Mouse (Mus musculus): Measurements from ENCODE around the gene Ltbp2.

Ltbp2 gene

DNA sequence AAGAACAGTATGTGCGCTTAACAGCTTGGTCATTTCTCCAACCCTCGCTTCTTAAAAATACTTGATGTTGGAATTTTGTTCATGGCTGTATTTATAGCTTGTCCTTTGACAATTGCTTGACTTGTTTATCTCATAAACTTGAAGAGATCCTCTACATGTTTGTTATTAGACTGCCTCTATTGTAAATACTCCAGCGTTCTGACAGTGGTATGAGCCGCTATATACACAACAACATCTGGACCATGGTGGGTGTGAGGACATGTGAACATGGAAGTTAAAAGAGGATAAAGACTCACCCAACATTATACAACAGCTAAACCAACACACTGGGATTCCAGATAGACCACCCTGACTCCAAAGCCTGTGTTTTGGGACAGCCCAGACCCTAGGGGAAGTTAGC lies 41.6 kb downstream of the Ltbp2 start:
- no peak for DNase-seq

DNA sequence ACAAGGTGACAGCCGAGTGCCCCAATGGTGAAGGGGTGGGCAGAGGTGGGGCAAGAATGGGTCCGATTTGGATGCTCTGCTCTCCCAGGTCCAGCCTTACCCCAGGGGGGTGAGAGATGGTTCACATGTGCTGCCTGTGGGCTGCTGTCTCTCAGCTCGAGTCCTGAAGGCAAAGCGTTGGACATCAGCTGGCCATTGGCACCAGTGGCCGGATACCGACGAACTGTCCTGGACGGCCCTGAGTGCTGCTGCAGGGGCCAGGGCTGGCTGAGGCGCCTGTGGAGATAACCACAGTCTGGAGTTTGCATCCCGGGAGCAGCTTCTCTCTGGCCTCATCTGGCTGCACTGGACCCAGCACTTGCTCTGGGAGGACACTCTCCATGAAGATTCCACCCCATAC lies 44.7 kb downstream of the Ltbp2 start:
- no peak for DNase-seq

DNA sequence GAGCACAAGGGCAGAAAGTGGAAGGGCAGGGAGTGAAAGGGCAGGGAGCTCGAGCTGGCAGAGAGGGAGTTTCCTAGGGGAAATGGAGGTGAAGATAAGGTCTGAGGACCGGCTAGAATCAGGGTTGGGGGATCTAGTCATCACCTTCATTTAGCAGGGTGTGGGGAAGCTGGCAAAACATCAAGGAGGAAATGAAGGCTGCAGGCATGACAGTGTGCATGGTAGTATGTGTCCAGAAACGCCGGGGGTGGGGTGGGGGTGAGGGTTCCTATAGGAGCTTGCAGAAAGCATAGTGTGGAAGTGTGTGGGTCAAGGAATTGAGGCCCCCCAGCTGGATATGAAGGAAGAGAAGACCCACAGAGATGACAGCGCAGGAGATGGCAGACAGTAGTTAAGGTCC lies 45.2 kb downstream of the Ltbp2 start:
- DNase-seq: no peak

DNA sequence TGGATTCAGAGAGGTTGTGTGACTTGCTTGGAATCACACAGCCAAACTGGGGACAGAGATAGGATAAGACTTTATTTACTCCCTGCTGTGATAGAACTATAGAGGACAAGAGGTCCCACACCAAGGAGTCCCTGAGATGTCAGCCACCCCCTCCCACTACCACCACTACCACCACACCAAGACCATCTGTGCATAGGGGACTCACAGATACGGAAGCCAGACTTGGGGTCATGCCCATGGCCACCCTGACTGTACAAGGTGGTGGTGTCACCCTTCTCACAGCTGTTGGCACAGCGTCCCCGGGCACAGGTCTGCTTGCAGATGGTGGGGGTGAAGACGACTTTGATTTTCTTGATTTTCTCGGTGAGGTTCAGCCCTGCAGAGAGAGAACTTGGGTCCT lies 45.9 kb downstream of the Ltbp2 start:
- no peak for DNase-seq

DNA sequence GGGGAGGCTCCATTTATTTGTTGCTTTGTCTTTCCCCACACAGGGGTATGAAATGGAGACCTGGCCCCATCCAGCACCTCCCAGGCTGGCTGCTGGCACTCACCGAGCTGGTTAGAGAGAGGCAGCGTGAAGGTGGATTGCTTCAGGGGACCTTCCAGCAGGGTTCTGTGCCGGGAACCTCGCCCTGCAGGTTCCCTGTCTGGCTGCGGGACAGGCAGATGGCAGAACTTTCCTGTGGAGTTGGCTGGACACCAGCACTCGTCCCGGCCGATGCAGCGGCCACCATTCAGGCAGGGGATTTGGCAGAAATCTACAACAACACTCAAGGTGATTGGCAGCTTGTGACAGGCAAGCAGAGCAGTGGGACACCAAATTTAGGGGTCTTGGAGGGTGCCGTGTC lies 46.4 kb downstream of the Ltbp2 start:
- DNase-seq: peak; percentile 75

DNA sequence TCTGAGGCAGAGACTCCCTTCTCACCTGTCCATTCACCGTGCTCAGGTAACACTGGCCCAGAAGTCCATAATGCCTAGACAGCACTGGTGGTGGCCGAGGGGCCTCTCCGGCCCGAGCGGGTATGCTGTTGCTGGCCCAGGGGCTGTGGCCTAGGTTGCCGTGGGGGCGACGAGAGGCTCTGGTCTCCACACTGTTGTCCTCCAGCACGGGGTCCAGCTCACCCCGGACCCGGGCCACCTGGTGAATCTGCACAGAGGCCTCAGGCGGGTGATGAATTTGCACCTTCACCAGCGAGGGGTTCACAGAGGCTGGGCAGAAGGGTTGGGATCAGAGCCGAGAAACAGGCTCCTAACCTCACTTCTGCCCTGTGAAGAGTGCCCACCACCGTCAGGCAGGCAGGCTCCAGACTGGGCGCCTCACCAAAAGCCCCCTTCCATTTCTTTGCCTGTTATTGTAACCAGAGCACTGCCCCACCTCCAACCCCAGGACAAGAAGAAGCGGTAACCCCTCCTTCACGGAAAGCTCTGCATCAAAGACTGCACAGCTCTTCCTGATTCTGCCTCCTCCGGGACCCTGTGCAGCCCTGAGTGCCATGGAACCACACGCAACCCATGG lies 47.1 kb downstream of the Ltbp2 start:
- DNase-seq: no peak

DNA sequence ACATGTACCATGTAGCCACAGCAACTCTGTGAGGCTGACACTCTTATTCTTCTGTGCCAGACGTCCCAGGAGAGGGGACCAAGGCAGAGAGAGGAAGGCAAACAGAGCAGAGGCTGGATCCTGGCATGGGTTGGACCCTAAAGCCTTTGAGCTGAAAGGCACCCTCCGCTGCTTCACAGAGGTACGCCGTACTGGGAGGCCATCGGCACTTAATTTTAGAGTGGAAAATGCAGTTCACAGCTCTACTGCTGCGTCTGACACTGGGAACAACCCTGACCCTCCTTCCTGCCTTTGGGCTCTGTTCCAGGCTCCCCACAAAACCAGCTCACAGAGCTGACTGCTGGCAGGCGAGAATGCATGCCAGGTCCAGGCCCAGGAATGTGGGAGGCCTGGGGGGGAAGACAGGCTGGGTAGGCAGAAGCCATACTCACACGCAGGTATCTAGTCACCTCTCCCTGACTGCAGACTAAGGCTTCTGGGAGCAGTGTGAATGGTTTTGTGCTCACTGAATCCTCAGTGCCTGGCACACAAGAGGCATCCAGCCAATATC lies 48.9 kb downstream of the Ltbp2 start:
- no peak for DNase-seq

DNA sequence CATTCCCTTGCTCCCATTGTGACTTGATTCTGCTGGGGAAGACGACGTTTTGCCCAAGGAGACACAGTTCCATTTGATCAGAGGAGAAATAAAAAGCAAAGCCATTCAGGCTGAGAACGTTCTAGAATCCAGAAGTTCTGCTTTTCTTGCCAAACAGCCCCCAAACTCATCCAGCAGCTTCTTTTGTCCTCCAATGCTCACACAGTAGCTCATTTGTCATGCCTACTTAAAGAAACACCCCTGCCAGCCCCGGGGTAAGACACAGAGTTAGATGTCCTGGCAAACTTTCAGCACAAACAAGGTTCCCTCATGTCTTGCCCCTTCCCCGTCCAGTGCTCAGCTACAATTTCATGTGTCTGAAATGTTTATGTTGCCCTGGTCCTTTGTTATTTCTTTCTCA lies 52.1 kb downstream of the Ltbp2 start:
- DNase-seq: no peak

DNA sequence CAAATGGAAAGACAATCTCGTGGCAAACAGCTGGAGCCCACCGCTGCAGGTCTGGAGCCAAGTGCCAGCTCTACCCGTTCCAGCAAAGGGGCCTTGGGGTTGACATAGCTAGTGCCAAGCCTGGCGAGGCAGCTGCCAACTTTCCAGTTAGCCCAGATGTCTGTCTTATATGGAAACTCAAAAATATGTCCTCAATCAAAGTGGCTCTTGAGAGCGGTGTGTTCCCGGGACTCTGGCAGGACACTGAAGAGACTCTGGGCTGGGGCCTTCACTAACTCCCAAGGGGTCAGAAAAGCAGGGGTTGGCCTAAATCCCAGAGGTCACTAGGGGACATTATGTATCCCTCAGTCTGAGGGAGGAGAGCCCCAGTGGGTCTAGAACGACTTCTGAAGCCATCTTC lies 52.7 kb downstream of the Ltbp2 start:
- DNase-seq: no peak

DNA sequence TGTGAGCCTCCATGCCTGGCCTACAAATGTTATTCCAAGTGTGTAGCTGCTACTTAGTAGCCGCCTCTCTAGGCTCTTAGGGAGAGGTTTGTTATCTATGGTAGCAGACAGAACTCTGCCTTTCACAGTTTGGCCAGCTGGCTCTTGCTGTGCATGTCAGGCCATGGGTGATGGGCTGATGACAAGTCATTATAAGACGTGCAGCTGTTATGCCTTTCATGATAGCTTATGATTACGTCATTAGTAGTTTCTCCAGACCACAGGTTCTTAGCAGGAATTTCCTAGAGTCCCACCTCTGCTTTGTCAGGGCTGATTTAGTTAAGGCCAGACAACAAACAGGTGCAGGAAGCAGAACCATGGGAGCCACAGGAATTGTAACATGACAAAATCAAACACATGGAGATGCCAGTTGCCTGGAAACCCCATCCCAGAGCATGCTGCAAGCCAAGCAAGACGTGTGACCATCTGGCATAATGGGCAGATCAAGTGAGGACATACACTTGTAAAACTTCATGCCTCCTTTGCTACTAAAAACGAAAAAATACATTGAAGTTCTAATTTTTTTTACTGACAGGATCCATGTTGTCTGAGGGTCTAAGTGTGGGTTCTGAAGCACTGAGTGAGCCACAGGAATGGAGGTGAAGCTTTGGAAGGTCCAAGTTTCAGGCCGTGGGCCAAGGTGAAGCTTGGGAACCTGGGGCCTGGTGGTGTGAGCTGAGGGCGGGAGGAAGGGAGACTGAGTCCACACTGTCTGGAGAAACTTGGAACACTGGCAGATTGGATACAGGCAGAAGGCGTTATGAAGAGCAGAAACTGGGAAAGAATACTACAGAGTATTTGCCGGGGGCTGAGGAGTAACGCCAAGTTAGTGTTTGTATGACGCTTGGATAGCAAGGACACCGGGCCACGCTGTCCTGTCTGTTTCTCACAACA lies 56.8 kb downstream of the Ltbp2 start:
- DNase-seq: no peak

DNA sequence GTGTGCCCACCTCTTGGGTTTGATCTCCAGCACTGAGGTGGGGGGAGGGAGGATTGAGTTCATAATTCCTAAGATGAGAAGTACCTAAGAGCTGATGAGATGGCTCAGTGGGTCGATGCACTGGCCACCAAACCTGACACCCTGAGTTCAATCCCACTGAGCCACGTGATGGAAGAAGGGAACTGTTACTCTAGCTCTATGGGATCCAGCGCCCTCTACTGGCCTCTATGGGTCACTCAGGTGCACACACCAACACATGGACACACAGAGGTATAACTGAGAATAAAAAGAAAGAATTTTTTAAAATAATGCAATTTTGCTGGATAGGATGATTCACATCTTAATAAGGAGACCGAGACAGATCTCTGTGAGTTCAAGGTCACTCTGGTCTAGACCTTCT lies 57.8 kb downstream of the Ltbp2 start:
- no peak for DNase-seq

DNA sequence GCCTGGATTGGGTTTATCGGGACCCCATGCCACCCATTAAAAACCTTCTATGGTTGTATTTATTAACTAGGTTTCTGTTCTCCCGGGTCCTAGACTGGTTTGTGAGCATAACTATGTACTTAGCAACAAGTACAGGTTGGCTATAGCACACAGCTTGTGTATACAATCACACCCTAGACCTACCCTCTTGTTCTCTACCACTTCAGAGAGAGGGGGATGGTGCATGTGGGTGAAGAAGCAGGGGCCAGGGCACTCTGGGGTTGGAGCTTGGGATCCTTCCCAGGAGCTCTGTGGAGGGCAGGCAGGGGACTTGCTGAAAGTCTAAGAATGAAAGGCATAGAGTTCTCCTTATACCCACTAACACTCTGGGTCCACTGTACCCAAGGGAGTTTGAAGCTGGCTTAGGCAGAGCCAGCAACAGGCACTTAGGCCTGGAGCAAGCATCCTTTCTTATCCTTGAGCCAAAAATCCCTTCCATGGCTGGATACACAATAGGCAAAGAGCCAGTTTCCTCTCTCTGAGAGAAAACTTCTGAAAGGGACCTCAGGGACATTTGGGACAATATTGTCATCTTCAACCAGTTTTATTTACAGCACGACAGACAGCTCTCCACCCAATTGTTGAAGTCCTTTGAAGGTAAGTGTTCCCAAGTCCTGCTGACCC lies 61.5 kb downstream of the Ltbp2 start:
- no peak for DNase-seq

DNA sequence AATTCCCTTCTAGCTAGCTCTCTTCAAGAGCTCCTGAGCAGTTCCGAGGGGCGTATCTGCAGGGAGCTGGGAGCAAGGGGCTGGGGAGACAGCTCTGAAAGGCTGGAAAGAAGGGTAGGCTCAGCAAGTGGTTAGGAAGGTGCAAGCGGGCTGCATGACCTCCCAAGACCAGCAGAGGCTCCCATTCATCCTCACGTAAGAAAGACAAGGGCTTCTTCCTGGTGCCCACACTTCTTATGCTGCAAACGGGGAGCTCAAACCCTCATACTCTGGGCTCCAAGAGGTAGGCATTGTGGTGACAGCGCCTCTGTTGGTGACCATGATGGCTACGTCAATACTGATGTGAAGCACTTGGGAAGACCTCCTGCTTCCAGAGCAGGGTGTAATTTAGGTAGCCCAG lies 62.6 kb downstream of the Ltbp2 start:
- no peak for DNase-seq

DNA sequence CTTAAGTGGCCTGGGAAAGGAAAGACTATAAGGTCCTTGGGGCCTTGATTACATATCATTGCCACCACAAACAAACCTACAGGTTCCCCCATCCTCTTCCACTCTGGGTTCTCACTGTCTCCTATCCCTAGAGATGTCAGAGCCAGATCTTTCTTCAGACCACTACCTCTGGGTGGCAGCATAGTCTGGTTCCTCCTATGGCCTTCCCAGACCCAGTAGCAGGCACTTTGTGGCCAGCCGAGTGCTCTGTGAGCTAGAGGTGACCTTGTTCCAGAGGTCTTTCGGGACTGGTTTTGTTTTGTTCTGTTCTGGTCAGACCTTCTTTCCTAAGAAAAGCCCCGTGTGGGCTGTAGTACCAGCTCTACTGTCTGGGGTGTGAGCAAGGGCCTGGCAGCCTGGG lies 64.3 kb downstream of the Ltbp2 start:
- DNase-seq: no peak

DNA sequence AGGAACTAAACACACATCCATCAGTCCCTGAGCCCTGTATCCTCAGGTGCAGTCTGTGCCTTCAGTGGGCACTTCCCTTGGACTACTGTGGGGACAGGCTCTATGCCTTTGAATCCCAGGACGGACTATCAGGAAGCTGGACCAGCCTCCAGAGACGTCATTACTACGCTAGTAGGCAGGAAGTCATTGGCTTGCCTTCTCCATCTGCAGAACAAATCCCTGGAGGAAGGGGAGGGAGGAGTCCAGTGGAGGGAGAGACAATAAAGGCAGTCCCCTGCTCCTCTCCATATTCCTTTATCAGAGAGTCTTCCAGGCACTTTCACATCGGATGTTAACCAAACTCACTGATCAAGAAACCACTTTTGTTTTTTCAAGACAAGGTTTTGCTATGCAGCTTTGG lies 64.8 kb downstream of the Ltbp2 start:
- no peak for DNase-seq

DNA sequence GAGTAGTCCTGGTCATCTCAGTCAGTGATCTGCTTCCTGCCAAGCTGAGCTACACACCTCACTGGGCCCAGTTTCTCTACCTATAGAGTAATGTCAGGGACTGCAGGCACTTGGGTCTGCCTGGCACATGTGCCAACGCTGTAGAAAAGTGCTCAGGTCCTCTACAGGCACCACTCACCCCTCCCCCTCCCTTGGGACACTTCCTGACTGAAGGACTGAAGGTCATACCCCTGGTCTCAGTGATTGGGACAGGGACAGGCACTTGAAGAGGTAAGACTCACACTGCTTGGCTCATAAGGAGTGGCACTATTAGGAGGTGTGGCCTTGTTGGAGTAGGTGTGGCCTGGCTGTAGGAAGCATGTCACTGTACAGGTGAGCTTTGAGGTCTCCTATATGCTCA lies 65.5 kb downstream of the Ltbp2 start:
- DNase-seq: no peak

DNA sequence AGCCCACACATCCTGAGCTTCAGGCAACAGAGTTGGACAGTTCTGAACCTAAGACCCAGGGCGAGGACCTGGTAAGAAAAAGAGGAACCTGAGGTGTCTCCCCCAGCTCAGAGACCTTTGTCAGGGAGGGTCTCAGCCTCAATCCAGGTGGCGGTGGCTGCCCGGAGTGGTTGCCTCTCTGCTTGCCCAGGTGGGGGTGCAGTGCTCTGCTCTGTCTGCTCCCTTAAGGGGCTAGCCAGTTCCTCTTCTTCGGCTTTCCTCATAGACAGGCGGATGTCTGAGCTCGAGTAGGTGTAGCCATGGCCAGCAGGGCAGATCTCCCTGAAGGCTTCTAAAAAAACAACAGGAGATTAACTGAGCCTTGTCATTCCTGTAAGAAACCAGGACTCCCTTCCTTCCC lies 67.3 kb downstream of the Ltbp2 start:
- no peak for DNase-seq

DNA sequence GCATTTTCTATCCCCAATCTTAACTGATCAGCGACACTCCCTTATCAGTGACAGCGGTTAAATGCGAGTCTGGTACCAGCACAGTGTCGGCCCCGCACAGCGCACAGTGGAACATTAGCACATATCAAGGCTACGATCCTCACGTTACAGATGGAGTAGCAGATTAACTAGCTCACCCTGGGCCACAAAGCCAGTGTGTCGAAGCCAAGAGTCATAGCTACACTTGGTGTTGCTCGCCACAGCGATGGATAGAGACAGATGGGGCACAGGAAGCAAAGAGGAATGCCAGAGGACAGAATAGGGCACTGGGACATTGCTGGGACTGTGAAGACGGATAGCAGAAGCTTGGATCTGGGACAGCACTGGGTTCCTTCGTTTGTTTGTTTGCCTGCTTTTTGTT lies 69.0 kb downstream of the Ltbp2 start:
- peak; percentile 73 for DNase-seq

DNA sequence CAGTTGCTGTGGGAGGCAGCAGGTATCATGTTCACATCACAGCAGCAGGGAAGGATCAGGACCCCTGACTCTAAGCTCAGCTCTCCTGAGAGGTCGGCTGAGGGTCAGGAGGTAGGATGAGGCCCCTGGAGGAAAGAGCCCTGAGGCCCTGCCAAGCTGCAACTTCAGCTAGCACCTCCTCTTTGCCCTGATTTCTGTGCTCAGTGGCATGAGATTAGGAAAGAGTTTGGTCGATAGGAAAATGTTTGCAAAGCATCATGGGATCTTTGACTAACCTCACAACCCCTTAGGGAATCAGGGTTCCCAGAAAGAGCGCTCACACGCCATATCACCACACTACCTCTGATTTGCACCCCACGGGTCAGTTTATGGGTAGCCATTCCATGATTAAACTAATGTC lies 69.6 kb downstream of the Ltbp2 start:
- DNase-seq: no peak

DNA sequence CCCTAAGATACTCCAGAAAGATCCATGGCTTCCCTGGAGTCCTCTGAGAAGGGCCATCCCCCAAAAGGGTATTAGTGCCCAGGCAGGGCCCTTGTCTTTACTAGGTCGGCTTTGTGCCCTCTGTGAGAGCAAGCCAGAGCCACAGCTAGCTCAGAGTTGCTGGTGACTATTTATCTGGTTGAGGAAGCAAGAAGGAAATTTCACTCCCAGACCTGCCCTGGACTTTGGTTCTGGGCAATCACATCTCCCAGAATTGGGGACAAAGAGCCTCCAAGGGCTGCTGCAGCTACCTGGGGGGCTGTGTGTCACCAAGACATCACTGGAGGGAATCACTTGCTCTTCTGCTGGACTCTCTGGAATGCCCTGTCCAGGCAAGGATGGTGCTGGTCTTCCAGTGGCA lies 70.3 kb downstream of the Ltbp2 start:
- no peak for DNase-seq

DNA sequence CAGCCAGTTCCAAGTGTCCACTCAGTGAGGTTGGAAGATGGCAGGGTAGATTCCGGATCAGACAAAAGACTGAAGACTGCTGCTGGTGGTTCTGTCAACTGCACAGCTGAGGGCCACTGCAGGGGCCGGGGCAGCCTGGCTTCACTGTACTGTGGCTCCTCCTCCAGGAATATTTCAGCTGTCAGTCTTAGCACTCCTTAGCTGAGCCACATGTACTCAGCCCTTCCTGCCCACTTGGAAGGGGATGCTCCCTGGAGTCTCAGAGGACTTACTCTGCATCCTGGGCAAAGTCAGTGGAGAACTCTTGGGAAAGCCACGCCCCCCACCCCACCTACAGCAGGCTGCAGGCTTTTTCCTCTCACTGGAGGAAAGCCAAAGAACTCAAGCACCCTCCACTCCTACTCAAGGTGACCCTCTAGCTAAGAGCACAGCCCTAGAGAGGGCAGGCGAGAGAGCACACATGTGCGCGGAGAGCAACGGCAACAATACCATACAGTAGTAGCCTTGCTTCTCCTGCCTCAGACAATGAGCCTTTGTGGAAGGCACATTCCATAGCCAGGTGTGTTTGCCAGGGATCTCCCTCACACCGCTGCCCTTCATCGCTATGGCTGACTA lies 71.0 kb downstream of the Ltbp2 start:
- no peak for DNase-seq

DNA sequence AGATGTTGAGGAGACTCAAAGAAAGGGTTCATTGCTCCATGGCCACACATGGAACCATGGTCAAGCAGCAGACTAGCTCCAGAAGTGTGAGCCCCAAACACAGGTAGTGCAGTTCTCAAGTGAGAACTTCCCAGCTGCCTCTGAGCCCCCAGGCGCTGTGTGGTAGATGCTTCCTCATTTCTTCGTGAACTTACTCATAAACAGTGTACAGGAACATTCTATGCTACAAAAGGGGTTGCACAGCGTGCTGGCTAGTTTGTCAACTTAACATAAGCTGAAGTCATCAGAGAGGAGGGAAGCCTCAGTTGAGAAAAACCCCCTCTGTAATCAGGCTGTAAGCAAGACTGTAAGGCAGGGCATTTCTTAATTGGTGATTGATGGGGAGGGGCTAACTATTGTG lies 73.7 kb downstream of the Ltbp2 start:
- DNase-seq: no peak

DNA sequence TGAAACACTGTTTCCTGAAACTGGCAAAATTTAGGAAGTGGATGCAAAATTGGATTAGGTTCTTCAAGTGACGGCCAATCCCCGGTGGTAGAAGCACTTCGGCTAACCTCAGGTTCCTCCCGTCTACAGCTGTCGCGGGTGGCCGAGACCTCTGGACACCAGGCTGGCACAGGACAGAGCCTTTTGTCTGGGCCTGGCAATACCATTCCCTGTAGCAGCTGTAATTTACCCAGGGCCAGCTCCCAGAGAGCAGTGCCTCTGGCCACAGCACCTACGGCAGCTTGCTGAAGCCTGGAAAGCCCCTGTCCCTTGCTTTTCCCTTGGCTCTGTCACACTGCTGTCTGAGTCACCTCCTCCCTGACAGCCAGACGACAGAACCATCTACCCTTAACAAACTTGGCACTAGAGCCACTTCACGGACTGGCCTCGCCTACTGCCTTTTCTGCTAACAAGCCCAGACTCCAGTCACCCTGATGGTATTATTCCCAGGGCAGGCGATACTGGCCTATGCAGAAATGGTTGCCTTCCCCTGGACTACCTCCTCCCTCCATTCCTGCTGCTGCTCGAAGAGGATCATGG lies 74.7 kb downstream of the Ltbp2 start:
- no peak for DNase-seq

All from cerebellum, adult 8-10 months (tissue).